Mouse (Mus musculus) olfactory bulb, adult 2 months (tissue): Measurements from ENCODE around the gene Olfr1424.

Experiments used
- CTCF ChIP-seq: fragments of 200-500 bp; IDR thresholded peaks from 2 replicates; pipeline ENCODE4 v1.5.1; 2012; ENCODE audit warnings: low read depth, mild to moderate bottlenecking, low read length, moderate library complexity; ENCODE audit not compliant: insufficient read depth
- POLR2A ChIP-seq: fragments of 200-500 bp; IDR thresholded peaks from 2 replicates; pipeline ENCODE4 v1.6.1; 2012; ENCODE audit warnings: mild to moderate bottlenecking, low read depth, low read length, moderate library complexity; ENCODE audit not compliant: insufficient read depth

- TF ChIP-seq POLR2A, result no peak
- TF ChIP-seq CTCF, result no peak
These were observed 24.8 kb downstream of the Olfr1424 start for GRCm38 (mm10) chr19:12037727-12038126.
